Mouse (Mus musculus) CH12.LX (cell line): ENCODE data around the gene Agap3. TPM values are rescaled to one million over a fixed set of nuclear protein-coding genes. Genes with fewer than 3 reads are reported as not detected.

Source experiments
- polyA plus RNA-seq: library from polyadenylated mRNA; unstranded; fragments of >175 nt; gene quantifications from 2 replicates; pipeline ENCODE4 v1.2.1, GENCODE M21; 2012; ENCODE audit warnings: low read depth; ENCODE audit not compliant: insufficient read length
- total RNA-seq, 2 experiments: library from RNA; depleted of rRNA; stranded (reverse); fragments of 300-350 nt in 1 of 2; fragments of >200 nt in 1 of 2; gene quantifications; 2 replicates each; pipeline ENCODE4 v1.2.3; 2012 to 2014

Agap3 gene
- total and polyA plus RNA-seq, 3 experiments: 15.4 to 43.5 (median 38.0) TPM

Other genes starting within 250 kb of the Agap3 start
- 1.7 and 2.8 TPM in 2 replicates for gene Kcnh2, start 100.6 kb upstream of the Agap3 start, total RNA-seq (2012; rRNA removed)
- 0.20 and 0.30 TPM in 2 replicates for gene Kcnh2, start 100.6 kb upstream of the Agap3 start, total RNA-seq (2014; rRNA removed)
- 0.59 and 0.95 TPM in 2 replicates for gene Kcnh2, start 100.6 kb upstream of the Agap3 start, polyA plus RNA-seq
- gene Nos3, start 87.4 kb upstream of the Agap3 start, total RNA-seq (2012; rRNA removed): 0.30 and 0.34 TPM in 2 replicates
- 0.22 and 0.36 TPM in 2 replicates for gene Nos3, start 87.4 kb upstream of the Agap3 start, total RNA-seq (2014; rRNA removed)
- 0.31 and 0.37 TPM in 2 replicates for gene Nos3, start 87.4 kb upstream of the Agap3 start, polyA plus RNA-seq
- gene Atg9b, start 60.0 kb upstream of the Agap3 start, total RNA-seq (2012; rRNA removed): 0.46 and 0.81 TPM in 2 replicates
- gene Atg9b, start 60.0 kb upstream of the Agap3 start, total RNA-seq (2014; rRNA removed): 0.68 and 0.86 TPM in 2 replicates
- 1.1 and 1.3 TPM in 2 replicates for gene Atg9b, start 60.0 kb upstream of the Agap3 start, polyA plus RNA-seq
- gene Abcb8, start 58.5 kb upstream of the Agap3 start, total RNA-seq (2012; rRNA removed): 50.3 and 58.7 TPM in 2 replicates
- gene Abcb8, start 58.5 kb upstream of the Agap3 start, total RNA-seq (2014; rRNA removed): 31.0 and 34.7 TPM in 2 replicates
- 36.9 and 45.4 TPM in 2 replicates for gene Abcb8, start 58.5 kb upstream of the Agap3 start, polyA plus RNA-seq
- 0.25 TPM in 1 of 2 replicates, not detected in the other for gene Asic3, start 38.8 kb upstream of the Agap3 start, total RNA-seq (2012; rRNA removed)
- gene Asic3, start 38.8 kb upstream of the Agap3 start, total RNA-seq (2014; rRNA removed): not detected in 2 replicates
- gene Asic3, start 38.8 kb upstream of the Agap3 start, polyA plus RNA-seq: 1.1 and 1.3 TPM in 2 replicates
- gene Cdk5, start 28.6 kb upstream of the Agap3 start, total RNA-seq (2012; rRNA removed): 10.4 and 12.1 TPM in 2 replicates
- 7.4 and 9.2 TPM in 2 replicates for gene Cdk5, start 28.6 kb upstream of the Agap3 start, total RNA-seq (2014; rRNA removed)
- 25.1 and 26.6 TPM in 2 replicates for gene Cdk5, start 28.6 kb upstream of the Agap3 start, polyA plus RNA-seq
- gene Slc4a2, start 28.3 kb upstream of the Agap3 start, total RNA-seq (2012; rRNA removed): 17.2 and 18.6 TPM in 2 replicates
- 12.7 and 12.9 TPM in 2 replicates for gene Slc4a2, start 28.3 kb upstream of the Agap3 start, total RNA-seq (2014; rRNA removed)
- gene Slc4a2, start 28.3 kb upstream of the Agap3 start, polyA plus RNA-seq: 27.2 and 27.3 TPM in 2 replicates
- 61.2 and 61.4 TPM in 2 replicates for gene Fastk, start 6.9 kb upstream of the Agap3 start, total RNA-seq (2012; rRNA removed)
- 41.8 and 44.8 TPM in 2 replicates for gene Fastk, start 6.9 kb upstream of the Agap3 start, total RNA-seq (2014; rRNA removed)
- 88.0 and 88.1 TPM in 2 replicates for gene Fastk, start 6.9 kb upstream of the Agap3 start, polyA plus RNA-seq
- gene Tmub1, start 4.3 kb upstream of the Agap3 start, total RNA-seq (2012; rRNA removed): 9.6 and 13.1 TPM in 2 replicates
- gene Tmub1, start 4.3 kb upstream of the Agap3 start, total RNA-seq (2014; rRNA removed): 6.1 and 7.6 TPM in 2 replicates
- gene Tmub1, start 4.3 kb upstream of the Agap3 start, polyA plus RNA-seq: 8.6 and 11.2 TPM in 2 replicates
- gene Gbx1, start 75.0 kb downstream of the Agap3 start, total RNA-seq (2012; rRNA removed): 0.04 and 0.08 TPM in 2 replicates
- not detected in 2 replicates for gene Gbx1, start 75.0 kb downstream of the Agap3 start, total RNA-seq (2014; rRNA removed)
- gene Gbx1, start 75.0 kb downstream of the Agap3 start, polyA plus RNA-seq: 0.07 and 0.13 TPM in 2 replicates
- gene Asb10, start 88.8 kb downstream of the Agap3 start, total RNA-seq (2012; rRNA removed): not detected in 2 replicates
- not detected in 2 replicates for gene Asb10, start 88.8 kb downstream of the Agap3 start, total RNA-seq (2014; rRNA removed)
- gene Asb10, start 88.8 kb downstream of the Agap3 start, polyA plus RNA-seq: not detected in 2 replicates
- gene 4931409K22Rik, start 104.6 kb downstream of the Agap3 start, total RNA-seq (2012; rRNA removed): not detected in 2 replicates
- not detected in 2 replicates for gene 4931409K22Rik, start 104.6 kb downstream of the Agap3 start, total RNA-seq (2014; rRNA removed)
- gene 4931409K22Rik, start 104.6 kb downstream of the Agap3 start, polyA plus RNA-seq: not detected in 2 replicates
- 118 and 152 TPM in 2 replicates for gene Abcf2, start 125.3 kb downstream of the Agap3 start, total RNA-seq (2012; rRNA removed)
- 162 and 169 TPM in 2 replicates for gene Abcf2, start 125.3 kb downstream of the Agap3 start, total RNA-seq (2014; rRNA removed)
- gene Abcf2, start 125.3 kb downstream of the Agap3 start, polyA plus RNA-seq: 160 and 162 TPM in 2 replicates
- gene Chpf2, start 134.6 kb downstream of the Agap3 start, total RNA-seq (2012; rRNA removed): 20.4 and 25.5 TPM in 2 replicates
- 11.2 and 11.9 TPM in 2 replicates for gene Chpf2, start 134.6 kb downstream of the Agap3 start, total RNA-seq (2014; rRNA removed)
- gene Chpf2, start 134.6 kb downstream of the Agap3 start, polyA plus RNA-seq: 22.8 and 26.9 TPM in 2 replicates
- 1.3 and 1.5 TPM in 2 replicates for gene Smarcd3, start 172.2 kb downstream of the Agap3 start, total RNA-seq (2012; rRNA removed)
- not detected in 2 replicates for gene Smarcd3, start 172.2 kb downstream of the Agap3 start, total RNA-seq (2014; rRNA removed)
- gene Smarcd3, start 172.2 kb downstream of the Agap3 start, polyA plus RNA-seq: 2.2 and 2.8 TPM in 2 replicates
- 48.5 and 58.1 TPM in 2 replicates for gene Nub1, start 233.4 kb downstream of the Agap3 start, total RNA-seq (2012; rRNA removed)
- 66.5 and 69.3 TPM in 2 replicates for gene Nub1, start 233.4 kb downstream of the Agap3 start, total RNA-seq (2014; rRNA removed)
- gene Nub1, start 233.4 kb downstream of the Agap3 start, polyA plus RNA-seq: 83.2 and 86.2 TPM in 2 replicates